Mouse (Mus musculus) thymus, adult 2 months (tissue): ENCODE results near the gene Cox7a2.

Experiments used
- CTCF ChIP-seq: fragments of 200-500 bp; IDR thresholded peaks from 2 replicates; pipeline ENCODE4 v1.5.1; 2012; ENCODE audit warnings: mild to moderate bottlenecking, control low read depth, low read length, moderate library complexity, borderline replicate concordance; ENCODE audit not compliant: control insufficient read depth, poor library complexity, insufficient read depth; ENCODE audit errors: extremely low read depth
- POLR2A ChIP-seq: fragments of 200-500 bp; IDR thresholded peaks from 2 replicates; pipeline ENCODE4 v1.6.1; 2012; ENCODE audit warnings: mild to moderate bottlenecking, low read length, control low read depth, moderate library complexity; ENCODE audit not compliant: control insufficient read depth, poor library complexity, insufficient read depth; ENCODE audit errors: extremely low read depth

- TF ChIP-seq POLR2A, result no peak
- no peak for TF ChIP-seq CTCF
Observed at GRCm38 (mm10) chr9:79809411-79809810, 49.7 kb upstream of the Cox7a2 start.
